Comparison of ENCODE assay signal across 10 mouse cellular contexts in genomic region chr2:154543567-154544347, GRCm38 (mm10). TPM values are rescaled to one million over a fixed set of nuclear protein-coding genes. Genes with fewer than 3 reads are reported as not detected.
A peak's percentile ranks its signal among the peaks of the same experiment; 100 is the strongest.
DNase-seq lines count a peak whose midpoint lies in the region; ATAC-seq and TF ChIP-seq lines count a peak whose summit lies in the region.
"Had no signal": no experiment of that assay in that cellular context is flagged by ENCODE, and none has a peak within 500 bp of the region (broad histone marks: within the 10 kb centered on the region; RNA-seq: fewer than 3 reads in every experiment).

No protein-coding gene starts in this region.

- peaks cover 20% of the 10 kb centered on the region for H3K36me3 ChIP-seq in hindbrain, embryonic 10.5 days
- no peaks in the 10 kb centered on the region for H3K36me3 ChIP-seq in hindbrain, embryonic 11.5 days (ENCODE audit: control insufficient read depth, insufficient read depth, low read length)
- no peaks in the 10 kb centered on the region for H3K36me3 ChIP-seq in intestine, embryonic 16.5 days (ENCODE audit: control insufficient read depth, insufficient read depth, low read length)
- no peaks in the 10 kb centered on the region for H3K36me3 ChIP-seq in kidney, adult 2 months (ENCODE audit: control insufficient read depth, insufficient read depth, low read length)

- TF ChIP-seq POLR2A in kidney, adult 2 months (IDR thresholded peaks at IDR 0.05; ENCODE audit: low read depth, low read length) = no peak

- H3K9me3 ChIP-seq in hindbrain, embryonic 10.5 days = no peaks in the 10 kb centered on the region
- H3K9me3 ChIP-seq in hindbrain, embryonic 11.5 days (ENCODE audit: control insufficient read depth, low read length) = no peaks in the 10 kb centered on the region
- H3K9me3 ChIP-seq in intestine, embryonic 16.5 days (ENCODE audit: control insufficient read depth, low read length) = no peaks in the 10 kb centered on the region
- H3K9me3 ChIP-seq: neural tube, embryonic 12.5 days had no signal

- TF ChIP-seq CTCF in kidney, adult 2 months (conservative IDR thresholded peaks at IDR 0.05; ENCODE audit: insufficient read depth, insufficient read length, low read depth, low read length) = no peak

- no peak for ATAC-seq in hindbrain, embryonic 11.5 days (ENCODE audit: low FRiP score)
- ATAC-seq in intestine, embryonic 16.5 days = no peak

- intact Hi-C loops in left cerebral cortex, postnatal 36 days (cut with DNase I) = no loop called here

- no peak overlapping the region for H3K9ac ChIP-seq in hindbrain, embryonic 11.5 days (ENCODE audit: low read depth, low read length)
- H3K9ac ChIP-seq in intestine, embryonic 16.5 days (ENCODE audit: low read depth, low read length) = no peak overlapping the region
- H3K9ac ChIP-seq: neural tube, embryonic 12.5 days had no signal

- WGBS in hindbrain, embryonic 10.5 days = 89% methylated on average over 9 of the region's 9 CpGs
- 89% methylated on average over 9 of the region's 9 CpGs for WGBS in hindbrain, embryonic 11.5 days
- WGBS in intestine, embryonic 16.5 days = 84% methylated on average over 9 of the region's 9 CpGs
- 85% methylated on average over 9 of the region's 9 CpGs for WGBS in kidney, adult 2 months

- H3K4me3 ChIP-seq in hindbrain, embryonic 10.5 days = no peak overlapping the region
- H3K4me3 ChIP-seq in hindbrain, embryonic 11.5 days (ENCODE audit: low read depth, low read length) = no peak overlapping the region
- H3K4me3 ChIP-seq in intestine, embryonic 16.5 days (ENCODE audit: low read length) = no peak overlapping the region
- H3K4me3 ChIP-seq in kidney, adult 2 months (ENCODE audit: insufficient read depth, low read depth, low read length) = no peak overlapping the region
- H3K4me3 ChIP-seq: neural tube, embryonic 12.5 days had no signal

- no peak overlapping the region for H3K4me2 ChIP-seq in hindbrain, embryonic 11.5 days (replicated peaks; ENCODE audit: low read depth, low read length)
- H3K4me2 ChIP-seq in intestine, embryonic 16.5 days (ENCODE audit: low read depth, low read length) = no peak overlapping the region
- H3K4me2 ChIP-seq: neural tube, embryonic 12.5 days had no signal

- H3K4me1 ChIP-seq in hindbrain, embryonic 10.5 days (replicated peaks) = peaks cover 7% of the 10 kb centered on the region
- no peaks in the 10 kb centered on the region for H3K4me1 ChIP-seq in hindbrain, embryonic 11.5 days (replicated peaks; ENCODE audit: control insufficient read depth, insufficient read depth, low read length)
- peaks cover under 1% of the 10 kb centered on the region; the same call in 1 of the 2 replicates for H3K4me1 ChIP-seq in intestine, embryonic 16.5 days (ENCODE audit: control insufficient read depth, insufficient read depth, low read length)
- H3K4me1 ChIP-seq in kidney, adult 2 months (ENCODE audit: control insufficient read depth, insufficient read depth, low read length) = no peaks in the 10 kb centered on the region

- DNase-seq in hindbrain, embryonic 10.5 days (ENCODE audit: low spot score) = peak; percentile 2
- DNase-seq in hindbrain, embryonic 11.5 days (ENCODE audit: low spot score) = no peak
- peak; percentile 99 for DNase-seq in cerebellum, adult 9-10 months
- peak; percentile 74 to 80 for DNase-seq in heart, adult 9 months (ENCODE audit: low spot score in 2 of 2)
- DNase-seq in left cerebral cortex, postnatal 36 days (ENCODE audit: low spot score in 2 of 2) = peak; percentile 54 to 62
- DNase-seq in embryo, embryonic 11 days = no peak
- no peak for DNase-seq in kidney, adult 2 months

- H3K27ac ChIP-seq in hindbrain, embryonic 10.5 days = peak overlapping the region; percentile 41; the same call in 1 of the 2 replicates
- H3K27ac ChIP-seq in hindbrain, embryonic 11.5 days (ENCODE audit: low read depth, low read length) = no peak overlapping the region
- no peak overlapping the region for H3K27ac ChIP-seq in intestine, embryonic 16.5 days (ENCODE audit: low read length)
- no peak overlapping the region for H3K27ac ChIP-seq in kidney, adult 2 months (ENCODE audit: insufficient read depth, low read depth, low read length)
- H3K27ac ChIP-seq: neural tube, embryonic 12.5 days had no signal

- H3K27me3 ChIP-seq in hindbrain, embryonic 10.5 days (ENCODE audit: insufficient read depth, poor library complexity, severe bottlenecking) = peaks cover 2% of the 10 kb centered on the region; the same call in 1 of the 2 replicates
- H3K27me3 ChIP-seq in hindbrain, embryonic 11.5 days (ENCODE audit: control insufficient read depth, insufficient read depth, low read length) = no peaks in the 10 kb centered on the region
- H3K27me3 ChIP-seq in intestine, embryonic 16.5 days (replicated peaks; ENCODE audit: control insufficient read depth, insufficient read depth, low read length) = no peaks in the 10 kb centered on the region
- no peaks in the 10 kb centered on the region for H3K27me3 ChIP-seq in kidney, adult 2 months (replicated peaks; ENCODE audit: control insufficient read depth, insufficient read depth, low read length)
- H3K27me3 ChIP-seq: neural tube, embryonic 12.5 days had no signal

RNA-seq across cellular contexts. Expression of gene 1700003F12Rik, which starts 3.1 kb away (rescaled TPM):
- 9.5 and 10.0 TPM in 2 replicates for polyA plus RNA-seq in hindbrain, embryonic 10.5 days (2016; fragmentation: Nextera tagmentation; extraction: Ambion mirVana)
- 2.5 and 3.0 TPM in 2 replicates for polyA plus RNA-seq in hindbrain, embryonic 11.5 days (2014; fragmentation: Nextera tagmentation; extraction: Ambion mirVana)
- 1 to 10 TPM in 1 of 2 experiments, under 1 TPM in 1; 0.49 to 1.2 TPM for total RNA-seq in left cerebral cortex, postnatal 36 days (2021)
- 0.46 TPM in 1 of 2 replicates, not detected in the other for polyA plus RNA-seq in intestine, embryonic 16.5 days (2015; fragmentation: Nextera tagmentation; extraction: Ambion mirVana)
- 0.29 and 0.52 TPM in 2 replicates for polyA plus RNA-seq in kidney, adult 2 months (2012; rRNA removed)

RNA-seq across cellular contexts. Expression of gene Actl10, which starts 7.8 kb away (rescaled TPM):
- polyA plus RNA-seq in hindbrain, embryonic 10.5 days (2016; fragmentation: Nextera tagmentation; extraction: Ambion mirVana) = 0.60 and 1.3 TPM in 2 replicates
- 0.32 and 0.69 TPM in 2 replicates for polyA plus RNA-seq in hindbrain, embryonic 11.5 days (2014; fragmentation: Nextera tagmentation; extraction: Ambion mirVana)
- not detected for total RNA-seq in left cerebral cortex, postnatal 36 days (2021)
- 0.09 TPM in 1 of 2 replicates, not detected in the other for polyA plus RNA-seq in intestine, embryonic 16.5 days (2015; fragmentation: Nextera tagmentation; extraction: Ambion mirVana)
- polyA plus RNA-seq in kidney, adult 2 months (2012; rRNA removed) = 0.05 TPM in 1 of 2 replicates, not detected in the other
- total RNA-seq: left cerebral cortex, adult 8-10 months had no signal

RNA-seq across cellular contexts. Expression of gene Necab3, which starts 14.9 kb away (rescaled TPM):
- 9.8 and 16.0 TPM in 2 replicates for polyA plus RNA-seq in hindbrain, embryonic 10.5 days (2016; fragmentation: Nextera tagmentation; extraction: Ambion mirVana)
- 10.8 and 12.5 TPM in 2 replicates for polyA plus RNA-seq in hindbrain, embryonic 11.5 days (2014; fragmentation: Nextera tagmentation; extraction: Ambion mirVana)
- total RNA-seq in left cerebral cortex, postnatal 36 days (2021) = 10 to 100 TPM; 88.7 to 95.3 TPM
- polyA plus RNA-seq in intestine, embryonic 16.5 days (2015; fragmentation: Nextera tagmentation; extraction: Ambion mirVana) = 1.4 and 1.6 TPM in 2 replicates
- 1.5 and 1.8 TPM in 2 replicates for polyA plus RNA-seq in kidney, adult 2 months (2012; rRNA removed)

RNA-seq across cellular contexts. Expression of gene E2f1, which starts 25.9 kb away (rescaled TPM):
- polyA plus RNA-seq in hindbrain, embryonic 10.5 days (2016; fragmentation: Nextera tagmentation; extraction: Ambion mirVana) = 41.4 and 43.8 TPM in 2 replicates
- polyA plus RNA-seq in hindbrain, embryonic 11.5 days (2014; fragmentation: Nextera tagmentation; extraction: Ambion mirVana) = 13.0 and 16.9 TPM in 2 replicates
- 10 to 100 TPM; 10.2 to 14.6 TPM for total RNA-seq in left cerebral cortex, postnatal 36 days (2021)
- polyA plus RNA-seq in intestine, embryonic 16.5 days (2015; fragmentation: Nextera tagmentation; extraction: Ambion mirVana) = 5.8 and 9.5 TPM in 2 replicates
- polyA plus RNA-seq in kidney, adult 2 months (2012; rRNA removed) = 3.6 and 4.1 TPM in 2 replicates

RNA-seq across cellular contexts. Expression of gene Pxmp4, which starts 59.8 kb away (rescaled TPM):
- polyA plus RNA-seq in hindbrain, embryonic 10.5 days (2016; fragmentation: Nextera tagmentation; extraction: Ambion mirVana) = 14.5 and 16.9 TPM in 2 replicates
- 12.8 and 14.1 TPM in 2 replicates for polyA plus RNA-seq in hindbrain, embryonic 11.5 days (2014; fragmentation: Nextera tagmentation; extraction: Ambion mirVana)
- 10 to 100 TPM; 12.4 to 13.9 TPM for total RNA-seq in left cerebral cortex, postnatal 36 days (2021)
- 41.2 and 41.9 TPM in 2 replicates for polyA plus RNA-seq in intestine, embryonic 16.5 days (2015; fragmentation: Nextera tagmentation; extraction: Ambion mirVana)
- 118 and 138 TPM in 2 replicates for polyA plus RNA-seq in kidney, adult 2 months (2012; rRNA removed)

Comparison
In these comparisons a context has a peak if more than half of its experiments do, and no peak if none do; other contexts are left out.
1. DNase-seq: peak in hindbrain, embryonic 10.5 days (single experiment), cerebellum, adult 9-10 months (single experiment), heart, adult 9 months (2 of 2) and left cerebral cortex, postnatal 36 days (2 of 2); none in hindbrain, embryonic 11.5 days (single experiment), embryo, embryonic 11 days (single experiment) and kidney, adult 2 months (single experiment).